Mouse (Mus musculus): ENCODE results near the gene Gtdc1. TPM values are rescaled to one million over a fixed set of nuclear protein-coding genes. Genes with fewer than 3 reads are reported as not detected.

Gtdc1 gene
- polyA plus RNA-seq, 1 experiment from 2014 or later = 12.3 TPM

- ATAC-seq (replicated peaks; ENCODE audit: low FRiP score, low TSS enrichment, low read depth) = no peak
- Histone ChIP-seq H3K36me3 (ENCODE audit: control insufficient read depth, insufficient read depth, low read length) (no peaks in the 10 kb centered on the region), H3K4me2 (ENCODE audit: low read length) (no peak overlapping the region), H3K4me3 (ENCODE audit: low read depth, low read length) (no peak overlapping the region), H3K9me3 (ENCODE audit: control insufficient read depth, low read length) (no peaks in the 10 kb centered on the region), H3K27me3 (replicated peaks; ENCODE audit: control insufficient read depth, insufficient read depth, low read length) (no peaks in the 10 kb centered on the region), H3K27ac (ENCODE audit: low read depth) (no peak overlapping the region), H3K4me1 (replicated peaks; ENCODE audit: control insufficient read depth, insufficient read depth, low read length) (no peaks in the 10 kb centered on the region), H3K9ac (ENCODE audit: low read length) (no peak overlapping the region)
- 68% methylated on average over 1 of the region's 1 CpGs for WGBS
- DNase-seq (ENCODE audit: low spot score) = no peak
Measured at GRCm38 (mm10) chr2:44919326-44919725, 8.1 kb downstream of the Gtdc1 start.

- WGBS = 93% methylated on average over 2 of the region's 2 CpGs
- no peak overlapping the region for H3K9ac ChIP-seq (ENCODE audit: low read length)
Measured at GRCm38 (mm10) chr2:44918737-44919136, 8.7 kb downstream of the Gtdc1 start.

GRCm38 (mm10) chr2:44916286-44916685 lies 11.2 kb downstream of the Gtdc1 start:
- H3K4me3 ChIP-seq (ENCODE audit: low read depth, low read length) = no peak overlapping the region
- H3K4me1 ChIP-seq (replicated peaks; ENCODE audit: control insufficient read depth, insufficient read depth, low read length) = no peaks in the 10 kb centered on the region
- ATAC-seq (replicated peaks; ENCODE audit: low FRiP score, low TSS enrichment, low read depth) = no peak
- no peak overlapping the region for H3K9ac ChIP-seq (ENCODE audit: low read length)
- no peak overlapping the region for H3K4me2 ChIP-seq (ENCODE audit: low read length)
- no peaks in the 10 kb centered on the region for H3K36me3 ChIP-seq (ENCODE audit: control insufficient read depth, insufficient read depth, low read length)
- no peaks in the 10 kb centered on the region for H3K9me3 ChIP-seq (ENCODE audit: control insufficient read depth, low read length)
- no peak overlapping the region for H3K27ac ChIP-seq (ENCODE audit: low read depth)
- no peaks in the 10 kb centered on the region for H3K27me3 ChIP-seq (replicated peaks; ENCODE audit: control insufficient read depth, insufficient read depth, low read length)
- DNase-seq (ENCODE audit: low spot score) = no peak

More at GRCm38 (mm10) chr2:44918737-44919136, 8.7 kb downstream of the Gtdc1 start:
- no peak overlapping the region for H3K4me2 ChIP-seq (ENCODE audit: low read length)
- no peaks in the 10 kb centered on the region for H3K9me3 ChIP-seq (ENCODE audit: control insufficient read depth, low read length)
- H3K4me3 ChIP-seq (ENCODE audit: low read depth, low read length) = no peak overlapping the region
- ATAC-seq (replicated peaks; ENCODE audit: low FRiP score, low TSS enrichment, low read depth) (no peak), DNase-seq (ENCODE audit: low spot score) (no peak)
- H3K27me3 ChIP-seq (replicated peaks; ENCODE audit: control insufficient read depth, insufficient read depth, low read length) = no peaks in the 10 kb centered on the region
- H3K4me1 ChIP-seq (replicated peaks; ENCODE audit: control insufficient read depth, insufficient read depth, low read length) = no peaks in the 10 kb centered on the region
- no peak overlapping the region for H3K27ac ChIP-seq (ENCODE audit: low read depth)
- no peaks in the 10 kb centered on the region for H3K36me3 ChIP-seq (ENCODE audit: control insufficient read depth, insufficient read depth, low read length)

- H3K4me3 ChIP-seq (ENCODE audit: low read depth, low read length) = no peak overlapping the region
- no peaks in the 10 kb centered on the region for H3K4me1 ChIP-seq (replicated peaks; ENCODE audit: control insufficient read depth, insufficient read depth, low read length)
- no peaks in the 10 kb centered on the region for H3K9me3 ChIP-seq (ENCODE audit: control insufficient read depth, low read length)
- no peak overlapping the region for H3K9ac ChIP-seq (ENCODE audit: low read length)
- no peaks in the 10 kb centered on the region for H3K36me3 ChIP-seq (ENCODE audit: control insufficient read depth, insufficient read depth, low read length)
- 91% methylated on average over 1 of the region's 1 CpGs for WGBS
- no peak for ATAC-seq (replicated peaks; ENCODE audit: low FRiP score, low TSS enrichment, low read depth)
- H3K27ac ChIP-seq (ENCODE audit: low read depth) = no peak overlapping the region
- no peak overlapping the region for H3K4me2 ChIP-seq (ENCODE audit: low read length)
- H3K27me3 ChIP-seq (replicated peaks; ENCODE audit: control insufficient read depth, insufficient read depth, low read length) = no peaks in the 10 kb centered on the region
- DNase-seq (ENCODE audit: low spot score) = no peak
Measured at GRCm38 (mm10) chr2:44897801-44898200, 29.7 kb downstream of the Gtdc1 start.

GRCm38 (mm10) chr2:44873718-44874117 lies 53.7 kb downstream of the Gtdc1 start:
- H3K9me3 ChIP-seq (ENCODE audit: control insufficient read depth, low read length) = no peaks in the 10 kb centered on the region

GRCm38 (mm10) chr2:44864726-44865125 lies 62.7 kb downstream of the Gtdc1 start:
- no peaks in the 10 kb centered on the region for H3K4me1 ChIP-seq (replicated peaks; ENCODE audit: control insufficient read depth, insufficient read depth, low read length)
- no peak overlapping the region for H3K27ac ChIP-seq (ENCODE audit: low read depth)
- no peak overlapping the region for H3K9ac ChIP-seq (ENCODE audit: low read length)
- no peak overlapping the region for H3K4me2 ChIP-seq (ENCODE audit: low read length)
- H3K27me3 ChIP-seq (replicated peaks; ENCODE audit: control insufficient read depth, insufficient read depth, low read length) = no peaks in the 10 kb centered on the region
- ATAC-seq (replicated peaks; ENCODE audit: low FRiP score, low TSS enrichment, low read depth) (no peak), DNase-seq (ENCODE audit: low spot score) (no peak)
- no peaks in the 10 kb centered on the region for H3K9me3 ChIP-seq (ENCODE audit: control insufficient read depth, low read length)
- H3K4me3 ChIP-seq (ENCODE audit: low read depth, low read length) = no peak overlapping the region
- H3K36me3 ChIP-seq (ENCODE audit: control insufficient read depth, insufficient read depth, low read length) = no peaks in the 10 kb centered on the region

More at GRCm38 (mm10) chr2:44873718-44874117, 53.7 kb downstream of the Gtdc1 start:
- Histone ChIP-seq H3K4me1 (replicated peaks; ENCODE audit: control insufficient read depth, insufficient read depth, low read length) (no peaks in the 10 kb centered on the region), H3K4me2 (ENCODE audit: low read length) (no peak overlapping the region), H3K4me3 (ENCODE audit: low read depth, low read length) (no peak overlapping the region), H3K36me3 (ENCODE audit: control insufficient read depth, insufficient read depth, low read length) (no peaks in the 10 kb centered on the region), H3K27ac (ENCODE audit: low read depth) (no peak overlapping the region), H3K27me3 (replicated peaks; ENCODE audit: control insufficient read depth, insufficient read depth, low read length) (no peaks in the 10 kb centered on the region), H3K9ac (ENCODE audit: low read length) (no peak overlapping the region)
- no peak for ATAC-seq (replicated peaks; ENCODE audit: low FRiP score, low TSS enrichment, low read depth)
- WGBS = 44% methylated on average over 2 of the region's 2 CpGs
- DNase-seq (ENCODE audit: low spot score) = no peak

- Histone ChIP-seq H3K9ac (ENCODE audit: low read length) (no peak overlapping the region), H3K4me3 (ENCODE audit: low read depth, low read length) (no peak overlapping the region), H3K36me3 (ENCODE audit: control insufficient read depth, insufficient read depth, low read length) (no peaks in the 10 kb centered on the region), H3K27ac (ENCODE audit: low read depth) (no peak overlapping the region), H3K4me1 (replicated peaks; ENCODE audit: control insufficient read depth, insufficient read depth, low read length) (no peaks in the 10 kb centered on the region), H3K27me3 (replicated peaks; ENCODE audit: control insufficient read depth, insufficient read depth, low read length) (no peaks in the 10 kb centered on the region), H3K4me2 (ENCODE audit: low read length) (no peak overlapping the region), H3K9me3 (ENCODE audit: control insufficient read depth, low read length) (peaks cover 10% of the 10 kb centered on the region)
- no peak for DNase-seq (ENCODE audit: low spot score)
- 90% methylated on average over 2 of the region's 2 CpGs for WGBS
- ATAC-seq (replicated peaks; ENCODE audit: low FRiP score, low TSS enrichment, low read depth) = no peak
Measured at GRCm38 (mm10) chr2:44854475-44854874, 73.0 kb downstream of the Gtdc1 start.

GRCm38 (mm10) chr2:44849666-44850065 lies 77.8 kb downstream of the Gtdc1 start:
- DNase-seq (ENCODE audit: low spot score) = no peak
- H3K9me3 ChIP-seq (ENCODE audit: control insufficient read depth, low read length) = peaks cover 10% of the 10 kb centered on the region
- no peak overlapping the region for H3K4me2 ChIP-seq (ENCODE audit: low read length)
- no peak overlapping the region for H3K27ac ChIP-seq (ENCODE audit: low read depth)
- ATAC-seq (replicated peaks; ENCODE audit: low FRiP score, low TSS enrichment, low read depth) = no peak
- no peak overlapping the region for H3K9ac ChIP-seq (ENCODE audit: low read length)
- no peaks in the 10 kb centered on the region for H3K36me3 ChIP-seq (ENCODE audit: control insufficient read depth, insufficient read depth, low read length)
- H3K4me1 ChIP-seq (replicated peaks; ENCODE audit: control insufficient read depth, insufficient read depth, low read length) = no peaks in the 10 kb centered on the region
- H3K27me3 ChIP-seq (replicated peaks; ENCODE audit: control insufficient read depth, insufficient read depth, low read length) = no peaks in the 10 kb centered on the region
- no peak overlapping the region for H3K4me3 ChIP-seq (ENCODE audit: low read depth, low read length)

GRCm38 (mm10) chr2:44848156-44848555 lies 79.3 kb downstream of the Gtdc1 start:
- H3K4me2 ChIP-seq (ENCODE audit: low read length) = no peak overlapping the region
- WGBS = 90% methylated on average over 1 of the region's 1 CpGs
- no peak for ATAC-seq (replicated peaks; ENCODE audit: low FRiP score, low TSS enrichment, low read depth)
- H3K4me3 ChIP-seq (ENCODE audit: low read depth, low read length) = no peak overlapping the region
- DNase-seq (ENCODE audit: low spot score) = no peak
- no peaks in the 10 kb centered on the region for H3K27me3 ChIP-seq (replicated peaks; ENCODE audit: control insufficient read depth, insufficient read depth, low read length)
- H3K9me3 ChIP-seq (ENCODE audit: control insufficient read depth, low read length) = peaks cover 10% of the 10 kb centered on the region
- no peak overlapping the region for H3K9ac ChIP-seq (ENCODE audit: low read length)
- no peaks in the 10 kb centered on the region for H3K4me1 ChIP-seq (replicated peaks; ENCODE audit: control insufficient read depth, insufficient read depth, low read length)
- no peak overlapping the region for H3K27ac ChIP-seq (ENCODE audit: low read depth)
- H3K36me3 ChIP-seq (ENCODE audit: control insufficient read depth, insufficient read depth, low read length) = no peaks in the 10 kb centered on the region

Data from intestine, embryonic 14.5 days (tissue).